Mouse (Mus musculus) gastrocnemius, adult 2 months (tissue): ENCODE results near the gene Olfr48. TPM values are rescaled to one million over a fixed set of nuclear protein-coding genes. Genes with fewer than 3 reads are reported as not detected.

Experiments used
- DNase-seq: peaks from one replicate; pipeline ENCODE4 v3.0.0; 2022
- H3K27ac ChIP-seq: fragments of 200-600 bp; 2 replicates; pipeline ENCODE4 v1.8.1; 2022; ENCODE audit warnings: mild to moderate bottlenecking
- H3K4me3 ChIP-seq: fragments of 200-600 bp; 2 replicates; pipeline ENCODE4 v1.8.1; 2022; ENCODE audit warnings: mild to moderate bottlenecking, moderate library complexity
- CTCF ChIP-seq: fragments of 200-600 bp; IDR thresholded peaks from 2 replicates; pipeline ENCODE4 v1.8.1; 2022; ENCODE audit warnings: antibody characterized with exemption, mild to moderate bottlenecking, moderate library complexity
- intact Hi-C: fragments of 180-260 bp; cut with DNase I; formaldehyde crosslinking; loops from one replicate; pipeline ENCODE4 v1.15.1; 2025
- long read RNA-seq, 2 experiments: library from polyadenylated mRNA; stranded (forward); transcript quantifications; one replicate each; pipeline ENCODE4 v2.0.0; 2021
- total RNA-seq, 2 experiments: library from RNA; stranded (reverse); gene quantifications; 2 replicates each; pipeline ENCODE4 v1.2.3; 2021

Olfr48 gene
- not detected for total RNA-seq
- long read RNA-seq, experiment 1, result 0 reads
- long read RNA-seq, experiment 2, result 0 reads

- intact Hi-C loops, result no loop called here
These were observed at the start of gene Olfr48 for GRCm38 (mm10) chr2:89848105-89848504. Gene Olfr48 (minus strand): TSS chr2:89848205.

GRCm38 (mm10) chr2:89878137-89878536, 30.1 kb upstream of the Olfr48 start, which contains the start of gene Olfr1257:
Gene Olfr1257 (plus strand): TSS chr2:89878437.
- H3K4me3 ChIP-seq, result no peak within 1 kb of the TSS
- H3K27ac ChIP-seq, result no peak within 1 kb of the TSS
- DNase-seq, result no peak
- no peak for TF ChIP-seq CTCF
- intact Hi-C loops, result no loop called here

More at GRCm38 (mm10) chr2:89848105-89848504, at the start of gene Olfr48:
- TF ChIP-seq CTCF, result no peak
- no peak for DNase-seq
- Histone ChIP-seq H3K4me3 (no peak within 1 kb of the TSS), H3K27ac (no peak within 1 kb of the TSS)

GRCm38 (mm10) chr2:89849230-89849629, 1.2 kb upstream of the Olfr48 start:
- H3K4me3 ChIP-seq, result no peak overlapping the region
- DNase-seq, result no peak
- intact Hi-C loops, result no loop called here
- H3K27ac ChIP-seq, result no peak overlapping the region
- TF ChIP-seq CTCF, result no peak

- Histone ChIP-seq H3K27ac (no peak within 1 kb of the TSS), H3K4me3 (no peak within 1 kb of the TSS)
- TF ChIP-seq CTCF, result no peak
- intact Hi-C loops, result no loop called here
- no peak for DNase-seq
These were observed 6.5 kb downstream of the Olfr48 start, which contains the start of gene Olfr1256 for GRCm38 (mm10) chr2:89841455-89841854. Gene Olfr1256 (minus strand): TSS chr2:89841555.

- no peak for DNase-seq
- intact Hi-C loops, result no loop called here
- TF ChIP-seq CTCF, result no peak
- no peak overlapping the region for H3K27ac ChIP-seq
- no peak overlapping the region for H3K4me3 ChIP-seq
These were observed 27.8 kb downstream of the Olfr48 start for GRCm38 (mm10) chr2:89820216-89820615.

GRCm38 (mm10) chr2:89811751-89812150, 36.3 kb downstream of the Olfr48 start, which contains the start of gene Olfr1255:
Gene Olfr1255 (plus strand): TSS chr2:89812051.
- intact Hi-C loops, result no loop called here
- no peak for TF ChIP-seq CTCF
- DNase-seq, result no peak
- no peak within 1 kb of the TSS for H3K27ac ChIP-seq
- H3K4me3 ChIP-seq, result no peak within 1 kb of the TSS

GRCm38 (mm10) chr2:89810751-89811150, 37.3 kb downstream of the Olfr48 start:
- no peak for TF ChIP-seq CTCF
- no peak for DNase-seq
- H3K4me3 ChIP-seq, result no peak overlapping the region
- intact Hi-C loops, result no loop called here
- no peak overlapping the region for H3K27ac ChIP-seq

GRCm38 (mm10) chr2:89799583-89799982, 48.4 kb downstream of the Olfr48 start:
- no peak for TF ChIP-seq CTCF
- H3K27ac ChIP-seq, result no peak overlapping the region
- no peak overlapping the region for H3K4me3 ChIP-seq
- DNase-seq, result no peak
- intact Hi-C loops, result no loop called here

GRCm38 (mm10) chr2:89793519-89793918, 54.5 kb downstream of the Olfr48 start, which contains the start of gene Olfr1254:
Gene Olfr1254 (minus strand): TSS chr2:89793619.
- no peak for DNase-seq
- intact Hi-C loops, result no loop called here
- Histone ChIP-seq H3K4me3 (no peak within 1 kb of the TSS), H3K27ac (no peak within 1 kb of the TSS)
- no peak for TF ChIP-seq CTCF

Other genes with a start within 250 kb of the Olfr48 start
- under 1 TPM; 0.03 to 0.06 TPM for gene Olfr1247, start 234.1 kb downstream of the Olfr48 start, total RNA-seq
- not detected for gene Olfr1248, start 230.0 kb downstream of the Olfr48 start, total RNA-seq
- not detected for gene Olfr1249, start 213.2 kb downstream of the Olfr48 start, total RNA-seq
- not detected for gene Olfr1250, start 186.7 kb downstream of the Olfr48 start, total RNA-seq
- gene Olfr1251, start 176.3 kb downstream of the Olfr48 start, total RNA-seq, result not detected
- gene Olfr1252, start 123.2 kb downstream of the Olfr48 start, total RNA-seq, result not detected
- not detected for gene Olfr1253, start 91.1 kb downstream of the Olfr48 start, total RNA-seq
- not detected for gene Olfr1254, start 54.6 kb downstream of the Olfr48 start, total RNA-seq
- not detected for gene Olfr1255, start 36.2 kb downstream of the Olfr48 start, total RNA-seq
- not detected for gene Olfr1256, start 6.7 kb downstream of the Olfr48 start, total RNA-seq
- not detected for gene Olfr1257, start 30.2 kb upstream of the Olfr48 start, total RNA-seq
- gene Olfr1258, start 79.1 kb upstream of the Olfr48 start, total RNA-seq, result not detected
- not detected for gene Olfr1259, start 100.5 kb upstream of the Olfr48 start, total RNA-seq
- gene Olfr1260, start 126.1 kb upstream of the Olfr48 start, total RNA-seq, result not detected
- gene Olfr1261, start 143.0 kb upstream of the Olfr48 start, total RNA-seq, result not detected
- not detected for gene Olfr1262, start 151.9 kb upstream of the Olfr48 start, total RNA-seq
- not detected for gene Olfr1263, start 163.9 kb upstream of the Olfr48 start, total RNA-seq
- not detected for gene Olfr1264, start 177.4 kb upstream of the Olfr48 start, total RNA-seq
- not detected for gene Olfr1265, start 187.1 kb upstream of the Olfr48 start, total RNA-seq
- gene Olfr140, start 215.4 kb upstream of the Olfr48 start, total RNA-seq, result not detected